In genomic region chr11:61882183-61882582, GRCm38 (mm10) we compare ENCODE assay signal across 8 mouse cellular contexts. TPM values are rescaled to one million over a fixed set of nuclear protein-coding genes. Genes with fewer than 3 reads are reported as not detected.
DNase-seq lines count a peak whose midpoint lies in the region; ATAC-seq lines count a peak whose summit lies in the region.

No protein-coding gene starts in this region.

- no peak for ATAC-seq in inflammation-experienced regulatory T-cells, adult 6 months

- peak; percentile 7 to 14 for DNase-seq in kidney, postnatal 36 days
- no peak for DNase-seq in kidney, adult 8-10 months
- DNase-seq in A20 (ENCODE audit: low read depth, low spot score) (peak; percentile 32), NIH3T3 (ENCODE audit: low read depth) (peak; percentile 42)
- peak; percentile 22 for DNase-seq in gonadal fat pad, adult 2 months (ENCODE audit: low read depth)
- DNase-seq in urinary bladder, adult 18-20 months (ENCODE audit: low spot score in 2 of 2): no peak
- DNase-seq in heart, adult 8-10 months (ENCODE audit: low spot score): no peak

RNA-seq across cellular contexts. Expression of gene Ulk2, which starts 27.3 kb away (rescaled TPM):
- 55.6 and 70.1 TPM in 2 replicates for polyA plus RNA-seq in gonadal fat pad, adult 2 months (2012; rRNA removed)
- total RNA-seq in heart, adult 8-10 months (2022): 10 to 100 TPM; 52.4 to 57.6 (median 54.6) TPM
- polyA plus RNA-seq in inflammation-experienced regulatory T-cells, adult 6 months (2017; shearing (Covaris generic)): 10 to 100 TPM in 2 of 3 experiments, 1 to 10 TPM in 1; 5.7 to 10.2 (median 10.1) TPM

RNA-seq across cellular contexts. Expression of gene Akap10, which starts 47.9 kb away (rescaled TPM):
- polyA plus RNA-seq in gonadal fat pad, adult 2 months (2012; rRNA removed): 12.7 and 13.3 TPM in 2 replicates
- total RNA-seq in heart, adult 8-10 months (2022): 10 to 100 TPM; 11.5 to 14.9 (median 14.4) TPM
- 10 to 100 TPM; 20.6 to 26.9 (median 20.9) TPM for polyA plus RNA-seq in inflammation-experienced regulatory T-cells, adult 6 months (2017; shearing (Covaris generic))

Comparison
In these comparisons a context has a peak if more than half of its experiments do, and no peak if none do; other contexts are left out.
1. DNase-seq: peak in kidney, postnatal 36 days (2 of 2), A20 (single experiment), NIH3T3 (single experiment) and gonadal fat pad, adult 2 months (single experiment); none in kidney, adult 8-10 months (0 of 2), urinary bladder, adult 18-20 months (0 of 2) and heart, adult 8-10 months (single experiment).